Mouse (Mus musculus) right cerebral cortex, postnatal 36 days (tissue): ENCODE data around the gene Ift43.
A peak's percentile ranks its signal among the peaks of the same experiment; 100 is the strongest.

Source experiments
- DNase-seq, 2 experiments: peaks; one replicate each; pipeline ENCODE4 v3.0.0; 2022; ENCODE audit warnings: low spot score in 2 of 2, mixed read lengths in 1 of 2

The Ift43 gene

GRCm38 (mm10) chr12:86078553-86079201, 3.7 kb upstream of the Ift43 start, which contains the start of gene Tgfb3:
TSS of gene Tgfb3 (minus strand) at chr12:86079041.
- DNase-seq, result no peak

GRCm38 (mm10) chr12:86079202-86079667, 3.1 kb upstream of the Ift43 start:
- DNase-seq, result peak; percentile 84

- peak; percentile 56 to 73 for DNase-seq
These were observed 3.5 kb downstream of the Ift43 start for GRCm38 (mm10) chr12:86085873-86086272.

GRCm38 (mm10) chr12:86086550-86086949, 4.2 kb downstream of the Ift43 start:
- no peak for DNase-seq

GRCm38 (mm10) chr12:86088042-86088441, 5.7 kb downstream of the Ift43 start:
- no peak for DNase-seq

GRCm38 (mm10) chr12:86090764-86091163, 8.4 kb downstream of the Ift43 start:
- DNase-seq, result no peak

GRCm38 (mm10) chr12:86091601-86092132, 9.3 kb downstream of the Ift43 start:
- no peak for DNase-seq

- DNase-seq, result no peak
These were observed 11.7 kb downstream of the Ift43 start for GRCm38 (mm10) chr12:86094075-86094474.

- DNase-seq, result no peak
These were observed 13.5 kb downstream of the Ift43 start for GRCm38 (mm10) chr12:86095806-86096205.

- DNase-seq, result no peak
These were observed 15.4 kb downstream of the Ift43 start for GRCm38 (mm10) chr12:86097781-86098180.

GRCm38 (mm10) chr12:86100711-86101110, 18.4 kb downstream of the Ift43 start:
- no peak for DNase-seq

- no peak for DNase-seq
These were observed 20.3 kb downstream of the Ift43 start for GRCm38 (mm10) chr12:86102686-86103085.

GRCm38 (mm10) chr12:86103391-86103790, 21.1 kb downstream of the Ift43 start:
- DNase-seq, result no peak

- no peak for DNase-seq
These were observed 21.5 kb downstream of the Ift43 start for GRCm38 (mm10) chr12:86103852-86104251.

- DNase-seq, result no peak
These were observed 22.0 kb downstream of the Ift43 start for GRCm38 (mm10) chr12:86104297-86104696.

- no peak for DNase-seq
These were observed 23.2 kb downstream of the Ift43 start for GRCm38 (mm10) chr12:86105546-86105945.

GRCm38 (mm10) chr12:86106086-86106485, 23.7 kb downstream of the Ift43 start:
- no peak for DNase-seq

- no peak for DNase-seq
These were observed 25.3 kb downstream of the Ift43 start for GRCm38 (mm10) chr12:86107645-86108044.

- DNase-seq, result no peak
These were observed 27.2 kb downstream of the Ift43 start for GRCm38 (mm10) chr12:86109531-86109930.

- no peak for DNase-seq
These were observed 28.3 kb downstream of the Ift43 start for GRCm38 (mm10) chr12:86110637-86111036.

GRCm38 (mm10) chr12:86116295-86116835, 34.0 kb downstream of the Ift43 start:
- DNase-seq, result no peak

- no peak for DNase-seq
These were observed 41.7 kb downstream of the Ift43 start for GRCm38 (mm10) chr12:86124016-86124415.

GRCm38 (mm10) chr12:86128122-86128521, 45.8 kb downstream of the Ift43 start:
- DNase-seq, result no peak
